Mouse (Mus musculus): ENCODE measurements around the gene Hcn2. TPM values are rescaled to one million over a fixed set of nuclear protein-coding genes. Genes with fewer than 3 reads are reported as not detected.
A peak's percentile ranks its signal among the peaks of the same experiment; 100 is the strongest.

The Hcn2 gene
- polyA plus RNA-seq, 2 experiments, result 0.18 to 0.70 TPM

DNA sequence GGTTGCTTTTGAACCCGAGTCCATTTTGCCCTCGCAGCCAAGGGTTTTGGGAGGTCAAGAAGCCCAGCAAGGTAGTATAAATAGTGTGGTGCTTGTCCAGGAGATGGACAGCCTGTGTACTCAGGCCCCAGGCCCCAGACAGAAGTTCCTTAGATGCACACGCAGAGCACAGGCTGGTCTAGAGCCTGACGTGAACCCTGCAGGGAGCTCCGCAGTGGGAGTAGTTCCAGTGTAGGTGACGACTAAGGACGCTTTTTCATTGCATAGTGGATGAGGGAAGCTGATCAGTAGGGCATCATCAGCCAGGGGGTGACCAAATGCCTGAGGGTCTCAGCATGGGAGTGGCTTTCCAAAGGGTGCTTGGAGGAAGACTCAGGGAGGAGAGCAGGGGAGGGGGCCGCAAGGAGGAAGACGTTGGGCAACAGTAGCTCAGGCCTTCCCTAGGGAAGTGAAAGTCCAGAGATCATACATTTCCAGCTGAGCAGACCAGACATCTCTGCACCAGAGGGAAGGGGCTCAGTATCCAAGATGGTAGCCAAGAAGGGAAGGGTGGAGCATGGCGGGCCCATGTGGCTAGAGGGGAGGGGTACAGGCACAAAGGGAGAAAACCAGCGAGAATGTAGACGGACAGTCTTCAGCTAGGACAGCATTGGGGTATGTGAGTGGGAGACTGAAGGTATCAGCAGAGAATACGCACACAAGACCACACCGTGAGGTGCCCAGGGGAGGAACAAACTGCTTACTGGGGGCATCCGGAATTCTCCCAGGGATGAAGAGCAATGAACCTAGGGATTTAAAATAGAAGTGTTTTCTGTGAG, 46.2 kb upstream of the Hcn2 start:
- no peaks in the 10 kb centered on the region for H3K9me3 ChIP-seq (ENCODE audit: control insufficient read depth, low read length)
- H3K27ac ChIP-seq (replicated peaks; ENCODE audit: low read depth, low read length), result peak overlapping the region; percentile 90
- peak overlapping the region; percentile 100 for H3K4me3 ChIP-seq (replicated peaks; ENCODE audit: low read length)
- ATAC-seq (ENCODE audit: low FRiP score, low read depth), result no peak
- H3K4me1 ChIP-seq (ENCODE audit: control insufficient read depth, insufficient read depth, low read length), result peaks cover 6% of the 10 kb centered on the region
- H3K36me3 ChIP-seq (ENCODE audit: control insufficient read depth, insufficient read depth, low read length), result peaks cover 5% of the 10 kb centered on the region; the same call in 1 of the 2 replicates
- H3K4me2 ChIP-seq (replicated peaks; ENCODE audit: low read depth, low read length, severe bottlenecking), result peak overlapping the region; percentile 93
- H3K9ac ChIP-seq (ENCODE audit: low read depth, low read length, severe bottlenecking), result peak overlapping the region; percentile 90
- TF ChIP-seq POLR2A (IDR thresholded peaks at IDR 0.05; ENCODE audit: borderline replicate concordance, extremely low read depth, insufficient read depth, insufficient read length), result no peak
- no peaks in the 10 kb centered on the region for H3K27me3 ChIP-seq (ENCODE audit: control insufficient read depth, insufficient read depth, low read length)
- no peak for DNase-seq (ENCODE audit: low spot score)
- WGBS, result 33% methylated on average over 15 of the region's 15 CpGs

DNA sequence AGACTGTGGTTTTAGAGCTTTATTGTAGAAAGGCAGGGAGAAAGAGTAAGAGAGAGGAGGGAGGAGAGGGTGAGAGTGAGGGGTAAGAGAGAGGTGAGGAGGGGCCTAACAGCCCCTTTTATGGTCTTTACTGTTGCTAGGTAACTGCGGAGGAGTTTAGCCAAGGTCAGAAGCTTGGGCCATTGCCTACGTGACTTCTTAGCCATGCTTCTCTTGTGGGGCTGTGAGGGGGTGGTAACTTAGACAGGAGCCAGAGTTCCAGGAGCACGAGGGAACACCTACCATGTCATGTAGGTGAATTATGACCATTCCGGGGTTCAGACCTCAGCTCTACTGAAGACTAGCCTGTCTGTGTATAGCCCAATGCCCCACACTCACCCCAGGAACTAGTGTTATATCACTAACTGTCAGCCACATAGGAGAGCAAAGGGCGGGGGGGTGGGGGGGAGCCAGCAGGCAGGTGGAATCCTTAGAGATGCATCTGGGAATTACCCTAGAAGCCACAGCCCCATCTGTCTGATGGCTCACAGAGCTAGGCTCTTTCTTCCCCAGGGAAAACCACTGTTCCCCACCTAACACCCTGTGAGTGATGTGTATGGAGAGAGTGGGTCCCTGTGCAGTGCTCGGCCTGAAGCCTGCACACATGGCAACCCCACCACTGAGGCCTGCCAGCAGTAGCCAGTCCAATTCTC, 44.9 kb upstream of the Hcn2 start:
- H3K4me3 ChIP-seq (replicated peaks; ENCODE audit: low read length), result no peak overlapping the region
- DNase-seq (ENCODE audit: low spot score), result no peak
- peaks cover 12% of the 10 kb centered on the region; the same call in 1 of the 2 replicates for H3K36me3 ChIP-seq (ENCODE audit: control insufficient read depth, insufficient read depth, low read length)
- no peaks in the 10 kb centered on the region for H3K9me3 ChIP-seq (ENCODE audit: control insufficient read depth, low read length)
- H3K9ac ChIP-seq (ENCODE audit: low read depth, low read length, severe bottlenecking), result no peak overlapping the region
- H3K27me3 ChIP-seq (ENCODE audit: control insufficient read depth, insufficient read depth, low read length), result no peaks in the 10 kb centered on the region
- H3K4me2 ChIP-seq (replicated peaks; ENCODE audit: low read depth, low read length, severe bottlenecking), result no peak overlapping the region
- no peak for ATAC-seq (ENCODE audit: low FRiP score, low read depth)
- H3K4me1 ChIP-seq (ENCODE audit: control insufficient read depth, insufficient read depth, low read length), result peaks cover 6% of the 10 kb centered on the region
- 55% methylated on average over 6 of the region's 6 CpGs for WGBS
- no peak overlapping the region for H3K27ac ChIP-seq (replicated peaks; ENCODE audit: low read depth, low read length)
- no peak for TF ChIP-seq POLR2A (IDR thresholded peaks at IDR 0.05; ENCODE audit: borderline replicate concordance, extremely low read depth, insufficient read depth, insufficient read length)

DNA sequence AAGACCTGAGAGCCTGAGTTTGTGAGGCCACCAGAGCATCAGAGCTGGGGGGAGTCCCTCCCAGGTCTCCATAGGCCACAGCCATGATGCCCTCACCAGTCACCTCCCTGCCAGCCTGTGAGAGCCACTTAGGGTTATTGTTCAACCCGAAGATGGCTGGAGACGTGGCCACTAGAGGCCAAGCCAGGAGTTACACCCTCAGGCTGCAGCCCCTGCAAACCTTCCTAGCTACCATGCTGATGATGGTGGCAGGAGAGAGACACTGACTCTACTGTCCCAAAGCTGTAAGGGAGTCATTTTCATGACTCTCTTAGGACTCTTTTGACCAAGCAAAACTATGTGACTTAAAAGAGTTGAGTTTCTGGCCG, 44.4 kb upstream of the Hcn2 start:
- Histone ChIP-seq H3K4me1 (ENCODE audit: control insufficient read depth, insufficient read depth, low read length) (peaks cover 6% of the 10 kb centered on the region), H3K27me3 (ENCODE audit: control insufficient read depth, insufficient read depth, low read length) (no peaks in the 10 kb centered on the region), H3K9ac (ENCODE audit: low read depth, low read length, severe bottlenecking) (no peak overlapping the region), H3K4me2 (replicated peaks; ENCODE audit: low read depth, low read length, severe bottlenecking) (no peak overlapping the region), H3K9me3 (ENCODE audit: control insufficient read depth, low read length) (no peaks in the 10 kb centered on the region), H3K4me3 (replicated peaks; ENCODE audit: low read length) (no peak overlapping the region), H3K36me3 (ENCODE audit: control insufficient read depth, insufficient read depth, low read length) (peaks cover 12% of the 10 kb centered on the region; the same call in 1 of the 2 replicates), H3K27ac (replicated peaks; ENCODE audit: low read depth, low read length) (no peak overlapping the region)
- ATAC-seq (ENCODE audit: low FRiP score, low read depth) (no peak), DNase-seq (ENCODE audit: low spot score) (no peak)
- TF ChIP-seq POLR2A (IDR thresholded peaks at IDR 0.05; ENCODE audit: borderline replicate concordance, extremely low read depth, insufficient read depth, insufficient read length), result no peak
- 58% methylated on average over 3 of the region's 3 CpGs for WGBS

DNA sequence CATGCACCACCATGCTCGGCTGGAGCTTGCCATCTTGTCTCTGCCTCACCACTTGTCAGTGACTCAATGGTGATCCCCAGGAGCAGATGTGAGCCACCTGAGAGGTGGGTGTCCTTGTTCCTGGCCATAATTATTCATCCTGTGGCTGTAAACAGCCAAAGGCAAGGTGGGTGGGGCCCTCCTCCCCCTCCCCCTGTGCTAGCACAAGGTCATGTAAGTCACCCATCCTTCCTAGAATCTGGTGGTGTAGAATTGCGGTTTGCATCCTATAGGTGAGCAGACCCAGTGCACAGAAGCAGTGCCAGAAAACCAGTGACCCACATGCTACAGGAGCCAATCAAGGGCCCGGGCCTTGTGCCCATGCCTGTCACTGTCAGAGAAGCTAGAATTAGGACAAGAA, 43.4 kb upstream of the Hcn2 start:
- no peak overlapping the region for H3K27ac ChIP-seq (replicated peaks; ENCODE audit: low read depth, low read length)
- DNase-seq (ENCODE audit: low spot score) (no peak), ATAC-seq (ENCODE audit: low FRiP score, low read depth) (no peak)
- H3K36me3 ChIP-seq (ENCODE audit: control insufficient read depth, insufficient read depth, low read length), result peaks cover 12% of the 10 kb centered on the region; the same call in 1 of the 2 replicates
- 94% methylated on average over 3 of the region's 3 CpGs for WGBS
- H3K27me3 ChIP-seq (ENCODE audit: control insufficient read depth, insufficient read depth, low read length), result no peaks in the 10 kb centered on the region
- H3K9ac ChIP-seq (ENCODE audit: low read depth, low read length, severe bottlenecking), result no peak overlapping the region
- H3K9me3 ChIP-seq (ENCODE audit: control insufficient read depth, low read length), result no peaks in the 10 kb centered on the region
- no peak overlapping the region for H3K4me3 ChIP-seq (replicated peaks; ENCODE audit: low read length)
- no peak overlapping the region for H3K4me2 ChIP-seq (replicated peaks; ENCODE audit: low read depth, low read length, severe bottlenecking)
- H3K4me1 ChIP-seq (ENCODE audit: control insufficient read depth, insufficient read depth, low read length), result peaks cover 6% of the 10 kb centered on the region
- no peak for TF ChIP-seq POLR2A (IDR thresholded peaks at IDR 0.05; ENCODE audit: borderline replicate concordance, extremely low read depth, insufficient read depth, insufficient read length)

DNA sequence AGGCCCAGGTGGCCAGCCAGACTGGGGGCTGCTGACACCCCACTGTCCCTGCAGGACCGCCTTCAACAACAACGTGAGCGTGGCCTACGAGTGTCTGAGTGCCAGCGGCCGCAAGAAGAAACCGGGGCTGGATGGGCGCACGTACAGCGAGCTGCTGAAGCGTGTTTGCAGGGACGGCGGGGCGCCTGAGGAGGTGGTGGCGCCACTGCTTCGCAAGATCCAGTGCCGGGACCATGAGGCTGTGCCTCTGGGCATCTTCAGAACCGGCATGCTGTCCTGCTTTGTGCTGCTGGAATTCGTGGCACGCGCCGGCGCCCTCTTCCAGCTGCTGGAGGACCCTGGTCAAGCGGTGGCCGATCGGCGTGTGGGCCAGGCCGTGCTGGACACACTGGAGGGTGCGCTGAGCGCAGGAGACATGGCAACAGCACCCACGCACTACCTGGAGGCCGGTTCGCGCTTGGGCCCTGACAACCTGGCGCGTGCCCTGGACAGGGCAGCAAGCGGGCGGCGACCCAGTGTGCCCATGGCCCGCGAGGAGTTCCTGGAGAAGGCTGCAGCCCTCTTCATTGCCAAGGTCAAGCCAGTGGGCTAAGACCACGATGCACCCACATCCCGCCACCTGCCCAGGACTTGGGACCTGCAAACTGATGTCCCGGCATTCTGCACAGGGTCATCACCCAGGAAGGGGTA, 40.9 kb upstream of the Hcn2 start:
- no peaks in the 10 kb centered on the region for H3K27me3 ChIP-seq (ENCODE audit: control insufficient read depth, insufficient read depth, low read length)
- H3K4me3 ChIP-seq (replicated peaks; ENCODE audit: low read length), result no peak overlapping the region
- H3K4me2 ChIP-seq (replicated peaks; ENCODE audit: low read depth, low read length, severe bottlenecking), result no peak overlapping the region
- ATAC-seq (ENCODE audit: low FRiP score, low read depth) (no peak), DNase-seq (ENCODE audit: low spot score) (no peak)
- no peak overlapping the region for H3K9ac ChIP-seq (ENCODE audit: low read depth, low read length, severe bottlenecking)
- H3K9me3 ChIP-seq (ENCODE audit: control insufficient read depth, low read length), result no peaks in the 10 kb centered on the region
- H3K36me3 ChIP-seq (ENCODE audit: control insufficient read depth, insufficient read depth, low read length), result peaks cover 12% of the 10 kb centered on the region; the same call in 1 of the 2 replicates
- peaks cover 1% of the 10 kb centered on the region for H3K4me1 ChIP-seq (ENCODE audit: control insufficient read depth, insufficient read depth, low read length)
- 48% methylated on average over 38 of the region's 44 CpGs for WGBS
- no peak for TF ChIP-seq POLR2A (IDR thresholded peaks at IDR 0.05; ENCODE audit: borderline replicate concordance, extremely low read depth, insufficient read depth, insufficient read length)
- H3K27ac ChIP-seq (replicated peaks; ENCODE audit: low read depth, low read length), result no peak overlapping the region
